Mouse (Mus musculus): ENCODE measurements around the gene 1600014C23Rik. TPM values are rescaled to one million over a fixed set of nuclear protein-coding genes. Genes with fewer than 3 reads are reported as not detected.
A peak's percentile ranks its signal among the peaks of the same experiment; 100 is the strongest.

The 1600014C23Rik gene
- polyA plus RNA-seq (2014; fragmentation: Nextera tagmentation; extraction: Ambion mirVana), result not detected in 2 replicates

DNA sequence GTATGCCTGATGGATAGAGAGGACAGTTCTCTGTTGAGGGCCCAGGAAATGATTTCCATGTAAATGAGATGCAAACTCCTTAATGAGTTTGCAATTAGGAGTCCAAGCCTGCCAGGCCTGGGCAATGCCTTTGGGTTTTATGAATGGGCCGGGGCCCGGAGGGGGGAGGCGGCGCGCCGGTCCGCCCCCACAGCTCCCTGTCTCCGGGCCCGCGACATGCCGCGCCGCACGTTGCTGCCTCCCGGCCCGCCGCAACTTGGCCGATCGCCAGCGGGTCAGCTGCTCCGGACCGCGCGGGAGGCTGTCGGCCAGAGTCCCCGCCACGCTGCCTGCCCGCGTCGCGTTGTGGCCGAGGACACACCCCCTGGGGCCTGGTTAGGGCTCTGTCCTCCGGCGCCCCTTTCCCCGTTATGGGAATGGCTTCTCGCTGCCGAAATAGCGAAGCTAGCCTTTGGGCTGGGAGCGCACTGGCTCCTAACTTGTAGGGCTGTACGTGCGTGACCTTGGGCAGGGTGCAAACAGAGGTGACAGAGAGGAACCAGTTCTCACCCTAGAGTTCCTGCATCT is at the start of gene 1600014C23Rik:
TSS of gene 1600014C23Rik (minus strand) at position 110 of the 567 bp plus-strand sequence.
- under 1% methylated on average over 41 of the region's 41 CpGs for WGBS
- Histone ChIP-seq H3K4me2 (replicated peaks) (peak within 1 kb of the TSS; percentile 78), H3K27me3 (ENCODE audit: control insufficient read depth, insufficient read depth, low read length) (0 out of 2 replicates have a peak, but pooled peaks cover 4% of the 10 kb centered on the region), H3K9ac (peak within 1 kb of the TSS; percentile 62), H3K4me3 (replicated peaks; ENCODE audit: low read length) (peak within 1 kb of the TSS; percentile 28), H3K27ac (peak within 1 kb of the TSS; percentile 62), H3K4me1 (replicated peaks; ENCODE audit: control insufficient read depth, insufficient read depth, low read length) (peaks cover 32% of the 10 kb centered on the region), H3K9me3 (ENCODE audit: control insufficient read depth, low read length) (no peaks in the 10 kb centered on the region), H3K36me3 (replicated peaks; ENCODE audit: control insufficient read depth, insufficient read depth) (no peaks in the 10 kb centered on the region)
- peak; percentile 64 for DNase-seq (ENCODE audit: low spot score)
- ATAC-seq (ENCODE audit: low FRiP score), result peak; percentile 56

DNA sequence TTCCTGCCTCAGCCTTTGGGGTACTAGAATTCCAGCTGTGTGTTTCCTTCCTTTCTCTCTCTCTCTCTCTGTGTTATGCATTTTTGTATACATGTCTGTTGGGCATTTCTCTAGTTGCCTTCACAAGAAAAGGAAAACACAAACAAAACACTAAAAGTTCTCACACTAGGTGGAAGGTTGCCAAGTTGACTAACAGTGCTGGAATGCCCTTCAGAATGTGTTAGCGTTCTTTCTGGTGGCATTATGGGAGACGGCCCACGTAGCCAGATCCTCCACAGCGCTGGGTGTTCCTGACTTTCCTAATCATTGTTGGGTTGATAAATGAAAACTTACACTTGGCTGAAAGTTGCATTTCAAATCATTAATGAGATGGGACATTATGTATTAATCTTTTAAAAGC is 44.8 kb upstream of the 1600014C23Rik start:
- DNase-seq (ENCODE audit: low spot score), result no peak
- 85% methylated on average over 4 of the region's 4 CpGs for WGBS
- no peak for ATAC-seq (ENCODE audit: low FRiP score)
- H3K9ac ChIP-seq, result no peak overlapping the region
- H3K27me3 ChIP-seq (ENCODE audit: control insufficient read depth, insufficient read depth, low read length), result no peaks in the 10 kb centered on the region
- H3K36me3 ChIP-seq (replicated peaks; ENCODE audit: control insufficient read depth, insufficient read depth), result no peaks in the 10 kb centered on the region
- H3K27ac ChIP-seq, result no peak overlapping the region
- H3K4me3 ChIP-seq (replicated peaks; ENCODE audit: low read length), result no peak overlapping the region
- no peaks in the 10 kb centered on the region for H3K9me3 ChIP-seq (ENCODE audit: control insufficient read depth, low read length)
- H3K4me2 ChIP-seq (replicated peaks), result no peak overlapping the region
- no peaks in the 10 kb centered on the region for H3K4me1 ChIP-seq (replicated peaks; ENCODE audit: control insufficient read depth, insufficient read depth, low read length)

DNA sequence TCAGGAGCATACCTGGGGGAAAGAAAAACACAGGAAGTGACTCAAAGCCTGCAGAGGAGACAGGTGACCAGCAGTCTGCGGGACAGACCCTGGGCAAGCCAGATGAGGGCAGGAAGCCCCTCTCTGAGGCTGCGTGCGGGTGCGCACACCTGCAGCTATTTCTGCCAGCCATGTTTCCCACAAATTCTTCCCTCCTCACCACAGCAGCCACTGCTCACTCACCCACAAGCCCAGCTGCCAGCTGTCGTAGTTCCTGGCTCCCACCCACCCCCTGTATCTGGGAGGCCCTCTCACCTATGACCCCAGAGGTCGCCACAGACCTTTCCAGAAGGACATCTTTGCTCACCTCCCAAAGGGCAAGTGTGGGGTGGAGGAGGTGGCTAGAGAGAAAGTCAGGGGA is 43.8 kb upstream of the 1600014C23Rik start:
- no peak overlapping the region for H3K9ac ChIP-seq
- no peaks in the 10 kb centered on the region for H3K9me3 ChIP-seq (ENCODE audit: control insufficient read depth, low read length)
- ATAC-seq (ENCODE audit: low FRiP score), result no peak
- H3K27me3 ChIP-seq (ENCODE audit: control insufficient read depth, insufficient read depth, low read length), result no peaks in the 10 kb centered on the region
- no peaks in the 10 kb centered on the region for H3K4me1 ChIP-seq (replicated peaks; ENCODE audit: control insufficient read depth, insufficient read depth, low read length)
- no peaks in the 10 kb centered on the region for H3K36me3 ChIP-seq (replicated peaks; ENCODE audit: control insufficient read depth, insufficient read depth)
- no peak overlapping the region for H3K4me2 ChIP-seq (replicated peaks)
- DNase-seq (ENCODE audit: low spot score), result no peak
- 84% methylated on average over 6 of the region's 6 CpGs for WGBS
- no peak overlapping the region for H3K27ac ChIP-seq
- no peak overlapping the region for H3K4me3 ChIP-seq (replicated peaks; ENCODE audit: low read length)

DNA sequence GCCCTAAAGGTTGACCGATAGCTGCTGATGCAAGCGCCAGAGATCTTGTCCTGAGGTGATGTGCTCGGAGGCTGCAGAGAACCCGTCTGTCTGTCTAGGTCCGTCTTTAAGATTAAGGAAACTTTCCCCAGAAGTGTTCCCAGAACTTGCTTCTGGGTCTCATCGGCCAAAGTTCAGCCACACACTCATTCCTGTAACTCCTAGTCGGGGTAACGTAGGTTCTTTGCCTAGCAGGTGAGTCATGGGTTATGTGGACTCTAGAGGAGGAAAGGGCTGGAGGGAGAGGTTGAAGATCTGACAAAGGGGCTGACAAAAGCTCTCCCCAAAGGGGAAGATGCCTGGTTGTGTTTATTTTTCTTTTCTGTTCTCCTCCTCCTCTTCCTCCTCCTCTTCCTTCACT is 42.5 kb upstream of the 1600014C23Rik start:
- DNase-seq (ENCODE audit: low spot score) (no peak), ATAC-seq (ENCODE audit: low FRiP score) (no peak)
- Histone ChIP-seq H3K27ac (no peak overlapping the region), H3K9ac (no peak overlapping the region), H3K27me3 (ENCODE audit: control insufficient read depth, insufficient read depth, low read length) (no peaks in the 10 kb centered on the region), H3K4me2 (replicated peaks) (no peak overlapping the region), H3K9me3 (ENCODE audit: control insufficient read depth, low read length) (no peaks in the 10 kb centered on the region), H3K36me3 (replicated peaks; ENCODE audit: control insufficient read depth, insufficient read depth) (no peaks in the 10 kb centered on the region), H3K4me3 (replicated peaks; ENCODE audit: low read length) (no peak overlapping the region), H3K4me1 (replicated peaks; ENCODE audit: control insufficient read depth, insufficient read depth, low read length) (no peaks in the 10 kb centered on the region)
- 94% methylated on average over 8 of the region's 8 CpGs for WGBS

DNA sequence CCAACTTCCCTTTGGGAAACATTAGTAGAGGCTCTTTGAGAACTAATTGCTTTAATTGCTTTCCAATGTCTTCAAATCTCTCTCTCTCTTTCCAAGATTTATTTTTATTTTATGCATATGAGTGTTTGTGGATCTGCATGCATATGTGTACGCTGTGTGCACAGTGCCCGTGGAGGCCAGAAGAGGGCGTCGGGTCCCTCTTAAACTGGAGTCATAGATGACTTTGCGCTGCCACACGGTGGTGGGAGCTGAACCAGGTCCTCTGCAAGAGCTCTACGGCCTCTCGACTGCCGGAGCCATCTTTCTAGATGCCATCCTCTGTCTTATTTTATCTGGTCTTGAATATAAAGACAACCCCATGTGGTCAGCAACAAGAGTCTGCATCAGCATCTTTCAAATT is 41.8 kb upstream of the 1600014C23Rik start:
- Histone ChIP-seq H3K4me2 (replicated peaks) (no peak overlapping the region), H3K9ac (no peak overlapping the region), H3K27ac (no peak overlapping the region), H3K36me3 (replicated peaks; ENCODE audit: control insufficient read depth, insufficient read depth) (no peaks in the 10 kb centered on the region), H3K27me3 (ENCODE audit: control insufficient read depth, insufficient read depth, low read length) (no peaks in the 10 kb centered on the region), H3K4me1 (replicated peaks; ENCODE audit: control insufficient read depth, insufficient read depth, low read length) (no peaks in the 10 kb centered on the region), H3K4me3 (replicated peaks; ENCODE audit: low read length) (no peak overlapping the region), H3K9me3 (ENCODE audit: control insufficient read depth, low read length) (no peaks in the 10 kb centered on the region)
- no peak for DNase-seq (ENCODE audit: low spot score)
- no peak for ATAC-seq (ENCODE audit: low FRiP score)
- WGBS, result 92% methylated on average over 9 of the region's 9 CpGs

DNA sequence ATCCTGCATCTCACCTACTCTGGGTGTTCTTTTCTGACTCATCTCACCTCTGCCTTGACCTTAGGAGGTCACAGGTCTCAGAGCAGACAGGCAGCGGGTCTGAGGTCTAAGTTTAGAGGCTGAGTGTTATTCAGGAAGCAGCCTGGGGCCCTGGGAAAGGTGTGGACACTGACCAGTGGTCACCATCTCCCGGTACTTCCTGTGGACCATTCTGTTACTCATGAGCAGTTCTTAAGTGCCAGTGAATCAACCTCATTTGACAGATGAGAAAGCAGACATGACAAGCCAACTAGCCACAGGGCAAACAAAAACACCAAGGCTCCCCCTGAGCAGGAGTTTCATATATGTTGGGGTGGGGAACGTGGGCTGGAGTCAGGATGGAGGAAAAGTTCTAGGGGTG is 38.9 kb upstream of the 1600014C23Rik start:
- no peak overlapping the region for H3K9ac ChIP-seq
- WGBS, result 79% methylated on average over 3 of the region's 3 CpGs
- H3K4me1 ChIP-seq (replicated peaks; ENCODE audit: control insufficient read depth, insufficient read depth, low read length), result no peaks in the 10 kb centered on the region
- no peak overlapping the region for H3K4me3 ChIP-seq (replicated peaks; ENCODE audit: low read length)
- DNase-seq (ENCODE audit: low spot score), result no peak
- H3K27ac ChIP-seq, result no peak overlapping the region
- no peak for ATAC-seq (ENCODE audit: low FRiP score)
- H3K4me2 ChIP-seq (replicated peaks), result no peak overlapping the region
- H3K27me3 ChIP-seq (ENCODE audit: control insufficient read depth, insufficient read depth, low read length), result no peaks in the 10 kb centered on the region
- H3K9me3 ChIP-seq (ENCODE audit: control insufficient read depth, low read length), result no peaks in the 10 kb centered on the region
- no peaks in the 10 kb centered on the region for H3K36me3 ChIP-seq (replicated peaks; ENCODE audit: control insufficient read depth, insufficient read depth)

DNA sequence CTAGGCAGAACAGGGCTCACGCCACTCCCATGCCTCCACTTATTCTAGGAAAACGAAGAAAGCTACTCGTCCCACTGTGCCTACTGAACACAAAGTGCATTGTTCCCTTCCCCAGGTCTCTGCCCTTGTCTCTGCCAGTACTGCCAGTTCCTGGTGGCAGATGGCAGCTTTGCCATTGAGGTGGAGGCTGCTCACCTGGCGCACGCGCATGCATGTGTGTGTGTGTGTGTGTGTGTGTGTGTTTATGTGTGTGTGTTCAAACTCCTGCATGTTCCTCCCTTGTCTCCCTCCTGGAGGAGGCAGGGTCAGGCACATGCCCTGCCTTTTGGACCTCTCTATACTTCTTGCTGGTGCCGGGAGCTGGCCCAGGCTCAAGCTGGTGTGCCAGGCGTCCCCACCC is 38.5 kb upstream of the 1600014C23Rik start:
- H3K27me3 ChIP-seq (ENCODE audit: control insufficient read depth, insufficient read depth, low read length), result no peaks in the 10 kb centered on the region
- no peaks in the 10 kb centered on the region for H3K36me3 ChIP-seq (replicated peaks; ENCODE audit: control insufficient read depth, insufficient read depth)
- no peak for ATAC-seq (ENCODE audit: low FRiP score)

DNA sequence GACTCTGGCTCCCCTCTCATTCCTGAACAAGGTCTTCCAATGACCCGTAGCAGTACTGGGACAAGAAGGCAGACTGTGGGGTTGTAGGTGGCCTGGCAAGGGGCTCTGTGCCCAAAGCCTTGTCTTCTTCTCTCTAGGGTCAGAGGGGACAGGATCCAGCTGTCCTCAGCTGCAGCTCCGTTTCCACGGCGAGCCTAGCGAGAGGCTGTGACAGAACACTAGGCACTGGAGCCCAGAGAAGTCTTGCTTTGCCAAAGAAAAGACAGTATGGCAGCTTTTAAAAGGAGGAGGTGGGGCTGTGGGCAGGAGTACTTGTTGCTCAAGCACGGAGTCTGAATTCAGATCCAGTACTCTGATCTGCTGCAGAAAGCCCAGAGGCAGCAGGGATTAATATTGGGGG is 36.8 kb upstream of the 1600014C23Rik start:
- 22% methylated on average over 6 of the region's 6 CpGs for WGBS
- no peak overlapping the region for H3K4me3 ChIP-seq (replicated peaks; ENCODE audit: low read length)
- DNase-seq (ENCODE audit: low spot score) (no peak), ATAC-seq (ENCODE audit: low FRiP score) (no peak)
- no peak overlapping the region for H3K4me2 ChIP-seq (replicated peaks)
- no peak overlapping the region for H3K9ac ChIP-seq
- H3K27ac ChIP-seq, result no peak overlapping the region
- peaks cover 10% of the 10 kb centered on the region; the same call in 1 of the 2 replicates for H3K4me1 ChIP-seq (replicated peaks; ENCODE audit: control insufficient read depth, insufficient read depth, low read length)
- no peaks in the 10 kb centered on the region for H3K36me3 ChIP-seq (replicated peaks; ENCODE audit: control insufficient read depth, insufficient read depth)
- H3K27me3 ChIP-seq (ENCODE audit: control insufficient read depth, insufficient read depth, low read length), result no peaks in the 10 kb centered on the region
- no peaks in the 10 kb centered on the region for H3K9me3 ChIP-seq (ENCODE audit: control insufficient read depth, low read length)

More for the DNA sequence above, 38.5 kb upstream of the 1600014C23Rik start:
- Histone ChIP-seq H3K4me3 (replicated peaks; ENCODE audit: low read length) (no peak overlapping the region), H3K9ac (no peak overlapping the region), H3K27ac (no peak overlapping the region), H3K4me2 (replicated peaks) (no peak overlapping the region), H3K9me3 (ENCODE audit: control insufficient read depth, low read length) (no peaks in the 10 kb centered on the region), H3K4me1 (replicated peaks; ENCODE audit: control insufficient read depth, insufficient read depth, low read length) (peaks cover 4% of the 10 kb centered on the region; the same call in 1 of the 2 replicates)
- WGBS, result 83% methylated on average over 8 of the region's 8 CpGs
- DNase-seq (ENCODE audit: low spot score), result no peak

DNA sequence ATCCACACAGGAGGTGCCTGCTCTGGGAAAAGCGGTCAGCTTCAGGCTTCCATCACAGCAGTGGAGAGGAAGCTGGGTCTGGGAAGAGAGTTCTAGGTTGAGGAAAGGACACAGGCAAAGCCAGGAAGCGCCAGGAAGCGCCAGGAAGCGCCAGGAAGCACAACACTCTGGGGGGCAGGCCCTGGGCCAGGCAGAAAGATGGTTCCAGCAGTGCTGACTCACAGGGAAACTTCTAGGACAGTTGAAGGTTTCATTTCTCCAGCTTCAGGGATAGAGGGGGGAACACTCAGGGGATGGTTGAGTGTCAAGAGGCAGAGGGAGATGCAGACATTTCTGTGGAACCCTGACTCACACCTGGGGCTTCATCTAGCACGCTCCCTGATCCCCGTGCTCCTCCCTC is 36.2 kb upstream of the 1600014C23Rik start:
- Histone ChIP-seq H3K4me3 (replicated peaks; ENCODE audit: low read length) (no peak overlapping the region), H3K27ac (no peak overlapping the region), H3K27me3 (ENCODE audit: control insufficient read depth, insufficient read depth, low read length) (no peaks in the 10 kb centered on the region), H3K9me3 (ENCODE audit: control insufficient read depth, low read length) (no peaks in the 10 kb centered on the region), H3K36me3 (replicated peaks; ENCODE audit: control insufficient read depth, insufficient read depth) (no peaks in the 10 kb centered on the region), H3K4me2 (replicated peaks) (no peak overlapping the region), H3K4me1 (replicated peaks; ENCODE audit: control insufficient read depth, insufficient read depth, low read length) (peaks cover 10% of the 10 kb centered on the region; the same call in 1 of the 2 replicates), H3K9ac (no peak overlapping the region)
- 74% methylated on average over 6 of the region's 6 CpGs for WGBS
- DNase-seq (ENCODE audit: low spot score) (no peak), ATAC-seq (ENCODE audit: low FRiP score) (no peak)

Measured in hindbrain, embryonic 14.5 days (tissue).